Mouse (Mus musculus) kidney, postnatal 14 days (tissue): Measurements from ENCODE around the gene Olfr412.

Source experiments
- DNase-seq: peaks from one replicate; pipeline ENCODE4 v3.0.0; 2022; ENCODE audit warnings: mixed read lengths

Olfr412 gene

GRCm38 (mm10) chr11:74414112-74414511 is 52.2 kb downstream of the Olfr412 start:
- DNase-seq: no peak

DNA sequence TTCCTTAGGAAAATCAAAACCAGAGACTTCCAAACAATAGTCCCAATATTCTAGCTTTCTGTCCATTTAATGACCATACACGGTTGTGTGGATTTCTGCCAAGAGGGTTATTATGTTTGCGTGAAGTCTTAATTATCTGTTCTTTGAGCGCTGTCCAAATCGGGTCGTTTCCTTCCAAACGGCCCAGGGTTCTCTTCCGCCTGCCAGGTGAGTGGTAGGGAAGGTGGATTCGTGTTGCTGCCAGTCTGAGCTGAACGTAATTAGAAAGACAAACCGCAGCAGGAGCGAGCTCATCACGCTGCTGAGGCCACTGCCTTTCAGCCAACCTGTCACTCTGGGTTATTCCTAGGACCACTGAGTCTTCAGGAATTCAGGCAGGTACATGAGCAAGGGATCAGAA is 53.9 kb downstream of the Olfr412 start:
- no peak for DNase-seq
